Mouse (Mus musculus): ENCODE measurements around the gene Hemgn. TPM values are rescaled to one million over a fixed set of nuclear protein-coding genes. Genes with fewer than 3 reads are reported as not detected.
A peak's percentile ranks its signal among the peaks of the same experiment; 100 is the strongest.

Hemgn gene
- total and polyA plus RNA-seq, 2 experiments from 2014 or later, result not detected

GRCm38 (mm10) chr4:46374455-46374854 is 38.9 kb downstream of the Hemgn start:
- DNase-seq (ENCODE audit: low spot score) (no peak), ATAC-seq (ENCODE audit: low FRiP score) (0 out of 2 replicates have a peak, but pooled peaks have one; percentile 27)
- no peaks in the 10 kb centered on the region for H3K9me3 ChIP-seq (ENCODE audit: low read length)
- peaks cover 17% of the 10 kb centered on the region for H3K36me3 ChIP-seq (ENCODE audit: insufficient read depth, low read length)
- H3K27ac ChIP-seq (ENCODE audit: low read depth, low read length), result no peak overlapping the region
- peak overlapping the region; percentile 56 for H3K4me2 ChIP-seq (ENCODE audit: low read depth, low read length, poor library complexity, severe bottlenecking)
- H3K9ac ChIP-seq (replicated peaks; ENCODE audit: low read length, poor library complexity, severe bottlenecking), result no peak overlapping the region
- peak overlapping the region; percentile 34 for H3K4me3 ChIP-seq (ENCODE audit: low read depth, low read length)
- H3K4me1 ChIP-seq (ENCODE audit: insufficient read depth, low read length), result no peaks in the 10 kb centered on the region
- peak; percentile 60 for TF ChIP-seq CTCF (IDR thresholded peaks at IDR 0.05)
- H3K27me3 ChIP-seq (ENCODE audit: insufficient read depth, low read length), result no peaks in the 10 kb centered on the region
- WGBS, result 56% methylated on average over 6 of the region's 6 CpGs

- no peak overlapping the region for H3K27ac ChIP-seq (ENCODE audit: low read depth, low read length)
- TF ChIP-seq CTCF (IDR thresholded peaks at IDR 0.05), result no peak
- ATAC-seq (ENCODE audit: low FRiP score) (no peak), DNase-seq (ENCODE audit: low spot score) (peak; percentile 75)
- no peak overlapping the region for H3K9ac ChIP-seq (replicated peaks; ENCODE audit: low read length, poor library complexity, severe bottlenecking)
- H3K4me1 ChIP-seq (ENCODE audit: insufficient read depth, low read length), result no peaks in the 10 kb centered on the region
- peaks cover 4% of the 10 kb centered on the region; the same call in 1 of the 2 replicates for H3K27me3 ChIP-seq (ENCODE audit: insufficient read depth, low read length)
- 4% methylated on average over 18 of the region's 19 CpGs for WGBS
- H3K36me3 ChIP-seq (ENCODE audit: insufficient read depth, low read length), result no peaks in the 10 kb centered on the region
- peak overlapping the region; percentile 38 for H3K4me2 ChIP-seq (ENCODE audit: low read depth, low read length, poor library complexity, severe bottlenecking)
- no peaks in the 10 kb centered on the region for H3K9me3 ChIP-seq (ENCODE audit: low read length)
- no peak overlapping the region; the same call in 1 of the 2 replicates for H3K4me3 ChIP-seq (ENCODE audit: low read depth, low read length)
Observed at GRCm38 (mm10) chr4:46371030-46371429, 42.3 kb downstream of the Hemgn start.

- H3K27ac ChIP-seq (ENCODE audit: low read depth, low read length), result no peak overlapping the region
- H3K4me3 ChIP-seq (ENCODE audit: low read depth, low read length), result no peak overlapping the region
- TF ChIP-seq CTCF (IDR thresholded peaks at IDR 0.05), result no peak
- H3K4me1 ChIP-seq (ENCODE audit: insufficient read depth, low read length), result no peaks in the 10 kb centered on the region
- no peak overlapping the region for H3K4me2 ChIP-seq (ENCODE audit: low read depth, low read length, poor library complexity, severe bottlenecking)
- H3K9me3 ChIP-seq (ENCODE audit: low read length), result no peaks in the 10 kb centered on the region
- no peak for DNase-seq (ENCODE audit: low spot score)
- 63% methylated on average over 6 of the region's 6 CpGs for WGBS
- no peak for ATAC-seq (ENCODE audit: low FRiP score)
- H3K36me3 ChIP-seq (ENCODE audit: insufficient read depth, low read length), result no peaks in the 10 kb centered on the region
- H3K9ac ChIP-seq (replicated peaks; ENCODE audit: low read length, poor library complexity, severe bottlenecking), result no peak overlapping the region
- peaks cover 4% of the 10 kb centered on the region; the same call in 1 of the 2 replicates for H3K27me3 ChIP-seq (ENCODE audit: insufficient read depth, low read length)
Observed at GRCm38 (mm10) chr4:46370406-46370805, 42.9 kb downstream of the Hemgn start.

- Histone ChIP-seq H3K4me1 (ENCODE audit: insufficient read depth, low read length) (no peaks in the 10 kb centered on the region), H3K4me2 (ENCODE audit: low read depth, low read length, poor library complexity, severe bottlenecking) (no peak overlapping the region), H3K36me3 (ENCODE audit: insufficient read depth, low read length) (no peaks in the 10 kb centered on the region), H3K9me3 (ENCODE audit: low read length) (no peaks in the 10 kb centered on the region), H3K27ac (ENCODE audit: low read depth, low read length) (no peak overlapping the region), H3K9ac (replicated peaks; ENCODE audit: low read length, poor library complexity, severe bottlenecking) (no peak overlapping the region), H3K27me3 (ENCODE audit: insufficient read depth, low read length) (peaks cover 4% of the 10 kb centered on the region; the same call in 1 of the 2 replicates), H3K4me3 (ENCODE audit: low read depth, low read length) (no peak overlapping the region)
- DNase-seq (ENCODE audit: low spot score), result no peak
- 68% methylated on average over 4 of the region's 4 CpGs for WGBS
- TF ChIP-seq CTCF (IDR thresholded peaks at IDR 0.05), result peak; percentile 32
- no peak for ATAC-seq (ENCODE audit: low FRiP score)
Observed at GRCm38 (mm10) chr4:46369070-46369469, 44.2 kb downstream of the Hemgn start.

GRCm38 (mm10) chr4:46367487-46367959 is 45.8 kb downstream of the Hemgn start:
- no peaks in the 10 kb centered on the region for H3K9me3 ChIP-seq (ENCODE audit: low read length)
- H3K4me1 ChIP-seq (ENCODE audit: insufficient read depth, low read length), result no peaks in the 10 kb centered on the region
- H3K27ac ChIP-seq (ENCODE audit: low read depth, low read length), result no peak overlapping the region
- DNase-seq (ENCODE audit: low spot score), result no peak
- no peak overlapping the region for H3K4me3 ChIP-seq (ENCODE audit: low read depth, low read length)
- ATAC-seq (ENCODE audit: low FRiP score), result no peak
- WGBS, result 6% methylated on average over 12 of the region's 12 CpGs
- no peak for TF ChIP-seq CTCF (IDR thresholded peaks at IDR 0.05)
- H3K36me3 ChIP-seq (ENCODE audit: insufficient read depth, low read length), result no peaks in the 10 kb centered on the region
- peaks cover 4% of the 10 kb centered on the region; the same call in 1 of the 2 replicates for H3K27me3 ChIP-seq (ENCODE audit: insufficient read depth, low read length)
- no peak overlapping the region for H3K9ac ChIP-seq (replicated peaks; ENCODE audit: low read length, poor library complexity, severe bottlenecking)
- H3K4me2 ChIP-seq (ENCODE audit: low read depth, low read length, poor library complexity, severe bottlenecking), result no peak overlapping the region

GRCm38 (mm10) chr4:46364360-46364759 is 48.9 kb downstream of the Hemgn start:
- no peaks in the 10 kb centered on the region for H3K4me1 ChIP-seq (ENCODE audit: insufficient read depth, low read length)
- H3K27ac ChIP-seq (ENCODE audit: low read depth, low read length), result no peak overlapping the region
- 74% methylated on average over 2 of the region's 2 CpGs for WGBS

More at GRCm38 (mm10) chr4:46364360-46364759, 48.9 kb downstream of the Hemgn start:
- DNase-seq (ENCODE audit: low spot score) (no peak), ATAC-seq (ENCODE audit: low FRiP score) (no peak)
- peaks cover 4% of the 10 kb centered on the region; the same call in 1 of the 2 replicates for H3K27me3 ChIP-seq (ENCODE audit: insufficient read depth, low read length)
- no peaks in the 10 kb centered on the region for H3K36me3 ChIP-seq (ENCODE audit: insufficient read depth, low read length)
- no peak overlapping the region for H3K9ac ChIP-seq (replicated peaks; ENCODE audit: low read length, poor library complexity, severe bottlenecking)
- no peak overlapping the region for H3K4me2 ChIP-seq (ENCODE audit: low read depth, low read length, poor library complexity, severe bottlenecking)
- H3K9me3 ChIP-seq (ENCODE audit: low read length), result no peaks in the 10 kb centered on the region
- no peak overlapping the region for H3K4me3 ChIP-seq (ENCODE audit: low read depth, low read length)
- TF ChIP-seq CTCF (IDR thresholded peaks at IDR 0.05), result no peak

Measured in midbrain, postnatal 0 days (tissue).